Mouse (Mus musculus): ENCODE measurements around the gene Car1.
"Not testable (repeated sequence)": the region's sequence is repeated elsewhere in the genome, so short reads cannot be mapped to it uniquely, and the experiment has no call there.

The Car1 gene

GRCm38 (mm10) chr3:14782365-14782764 lies 25.8 kb downstream of the Car1 start:
- DNase-seq = not testable (repeated sequence)

- DNase-seq = no peak
Measured at GRCm38 (mm10) chr3:14780212-14780611, 28.0 kb downstream of the Car1 start.

- not testable (repeated sequence) for DNase-seq
Measured at GRCm38 (mm10) chr3:14776497-14777162, 31.5 kb downstream of the Car1 start.

GRCm38 (mm10) chr3:14774539-14774938 lies 33.6 kb downstream of the Car1 start:
- DNase-seq = not testable (repeated sequence)

- DNase-seq = not testable (repeated sequence)
Measured at GRCm38 (mm10) chr3:14772473-14772872, 35.7 kb downstream of the Car1 start.

GRCm38 (mm10) chr3:14764755-14765566 lies 43.2 kb downstream of the Car1 start:
- DNase-seq = no peak

- DNase-seq = no peak
Measured at GRCm38 (mm10) chr3:14755716-14756115, 52.5 kb downstream of the Car1 start.

- DNase-seq = no peak
Measured at GRCm38 (mm10) chr3:14746041-14746440, 62.1 kb downstream of the Car1 start.

- no peak for DNase-seq
Measured at GRCm38 (mm10) chr3:14738261-14738660, 69.9 kb downstream of the Car1 start.

GRCm38 (mm10) chr3:14727496-14727895 lies 80.7 kb downstream of the Car1 start:
- not testable (repeated sequence) for DNase-seq

GRCm38 (mm10) chr3:14725462-14725861 lies 82.7 kb downstream of the Car1 start:
- not testable (repeated sequence) for DNase-seq

All from lung, postnatal 36 days (tissue).